Mouse (Mus musculus): Measurements from ENCODE around the gene Mtmr10.

- TF ChIP-seq CTCF (conservative IDR thresholded peaks at IDR 0.05; ENCODE audit: insufficient read depth, insufficient read length, low read depth, low read length), result no peak
- TF ChIP-seq POLR2A (IDR thresholded peaks at IDR 0.05; ENCODE audit: low read depth, low read length), result no peak
These were observed 33.7 kb downstream of the Mtmr10 start for GRCm38 (mm10) chr7:64321125-64321524.
